Mouse (Mus musculus) thymus, adult 18-20 months (tissue): ENCODE data around the gene Tiam1.

Experiments
- DNase-seq, 2 experiments: peaks; one replicate each; pipeline ENCODE4 v3.0.0; 2022; ENCODE audit warnings: mixed read lengths in 2 of 2

The Tiam1 gene

DNA sequence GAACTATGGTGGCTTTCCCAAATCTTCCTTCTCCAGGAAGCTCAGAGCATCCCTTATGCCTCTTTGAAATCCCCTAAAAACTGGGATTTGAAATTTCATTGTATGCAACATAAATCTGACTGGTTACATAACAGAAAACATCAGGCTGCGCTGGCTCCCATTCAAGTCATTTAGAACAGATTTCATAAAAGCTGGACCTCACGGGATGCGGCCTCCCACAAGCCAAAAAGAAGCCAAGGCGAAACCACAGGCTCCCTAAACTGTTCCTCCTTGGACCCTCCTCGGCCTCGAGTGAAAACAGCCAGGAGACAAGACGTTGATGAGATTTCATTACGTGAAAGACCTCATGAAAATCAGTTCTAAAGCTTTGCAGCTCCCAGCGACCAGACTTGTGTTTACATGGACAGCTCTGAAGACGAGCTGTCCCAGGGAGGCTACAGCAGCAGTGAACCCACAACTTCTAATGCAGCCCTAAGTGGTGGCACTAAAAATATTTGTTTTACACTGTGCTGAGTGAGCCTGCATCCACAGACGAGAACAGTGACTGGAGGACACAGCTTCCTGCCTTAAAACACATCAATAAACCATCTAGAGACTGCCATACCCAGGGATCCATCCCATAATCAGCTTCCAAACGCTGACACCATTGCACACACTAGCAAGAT lies 96.9 kb downstream of the Tiam1 start:
- no peak for DNase-seq

DNA sequence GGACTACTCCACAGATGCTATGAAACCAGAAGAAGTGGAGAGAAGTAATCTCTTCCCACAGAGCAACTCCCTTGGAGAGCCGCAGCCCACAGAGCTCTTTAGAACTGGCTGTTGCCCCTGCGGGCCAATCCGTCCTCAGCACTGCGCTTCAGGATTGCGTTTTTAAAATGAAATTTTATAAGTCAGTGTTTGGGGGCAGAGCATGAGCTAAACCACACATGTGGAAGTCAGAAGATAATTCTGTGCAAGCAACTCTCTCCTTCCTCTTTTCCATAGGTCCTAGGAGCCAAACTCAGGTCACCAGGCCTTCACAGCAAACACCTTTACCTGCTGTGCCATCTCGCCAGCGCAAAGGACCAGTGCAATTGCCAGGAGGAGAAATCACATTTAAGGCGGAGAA lies 98.0 kb downstream of the Tiam1 start:
- no peak for DNase-seq

DNA sequence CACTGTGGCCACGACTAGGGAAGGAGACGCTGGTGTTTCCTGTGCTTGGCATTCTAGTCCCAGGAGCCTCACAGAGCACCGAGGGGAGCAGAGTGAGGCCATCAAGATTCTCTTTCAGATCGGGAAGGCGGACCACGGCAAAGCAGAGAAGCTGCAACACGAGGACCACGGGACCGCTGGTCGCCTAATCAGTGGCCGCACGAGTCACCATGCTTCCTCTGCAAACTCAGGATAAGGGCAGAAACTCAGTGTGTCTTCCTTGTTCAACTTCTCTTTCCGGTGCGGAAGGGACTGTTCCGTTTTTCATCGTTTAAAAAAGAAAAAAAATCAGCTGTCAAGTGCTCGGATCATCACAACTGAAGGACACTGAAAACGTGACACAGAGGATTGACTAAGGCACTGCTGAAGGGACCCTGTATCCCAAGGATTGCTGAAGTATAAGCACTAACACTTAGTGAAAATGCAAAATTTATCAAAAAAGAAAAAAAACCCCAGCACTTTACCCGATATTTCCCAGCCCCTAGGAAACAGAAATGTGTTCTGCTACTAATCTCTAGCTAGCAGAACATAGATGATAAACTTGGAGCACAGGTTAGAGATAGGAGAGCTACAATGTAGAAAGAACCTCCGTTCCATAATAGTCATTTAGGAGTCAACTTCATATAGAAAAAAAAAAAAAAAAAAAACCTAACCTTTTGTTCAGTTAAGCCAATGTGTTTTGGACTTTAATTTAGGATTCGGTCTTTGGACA lies 99.4 kb downstream of the Tiam1 start:
- no peak for DNase-seq

DNA sequence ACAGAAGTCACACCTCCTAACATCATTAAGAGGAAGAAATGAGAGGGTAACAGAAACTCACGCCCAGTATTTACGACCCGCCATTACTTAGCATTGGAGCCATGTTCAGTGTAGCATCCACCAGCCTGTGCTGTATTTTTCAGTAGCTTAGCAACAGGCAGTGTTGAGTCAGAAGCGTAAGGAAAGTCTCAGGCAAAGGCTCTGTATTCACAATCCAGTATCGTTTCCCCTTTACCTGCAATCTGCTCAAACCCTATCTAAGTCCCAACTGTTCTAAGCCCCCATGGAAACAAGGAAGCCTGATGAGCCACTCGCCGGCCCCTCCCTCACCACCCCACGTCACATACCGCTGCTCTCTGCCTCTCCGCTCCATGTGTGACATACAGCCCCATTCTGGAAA lies 100.7 kb downstream of the Tiam1 start:
- no peak for DNase-seq

DNA sequence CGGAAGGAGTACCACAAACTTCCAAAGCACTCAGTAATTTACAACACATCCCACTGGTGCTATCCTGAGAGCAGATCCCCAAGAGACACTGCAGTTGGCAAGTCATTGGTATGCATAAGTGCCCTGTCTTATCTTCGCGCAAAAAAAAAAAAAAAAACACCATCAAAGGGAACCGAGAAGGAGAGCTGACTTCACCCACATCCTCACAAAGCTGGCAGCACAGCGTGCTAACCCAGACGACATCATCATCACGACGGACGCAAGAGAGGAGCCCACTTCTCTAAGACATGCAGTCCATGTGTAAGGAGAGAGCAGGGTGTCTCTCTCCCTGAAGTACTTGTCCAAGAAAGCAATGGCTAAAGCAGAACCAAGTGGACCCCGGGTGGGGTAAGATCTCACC lies 101.2 kb downstream of the Tiam1 start:
- DNase-seq, result no peak

DNA sequence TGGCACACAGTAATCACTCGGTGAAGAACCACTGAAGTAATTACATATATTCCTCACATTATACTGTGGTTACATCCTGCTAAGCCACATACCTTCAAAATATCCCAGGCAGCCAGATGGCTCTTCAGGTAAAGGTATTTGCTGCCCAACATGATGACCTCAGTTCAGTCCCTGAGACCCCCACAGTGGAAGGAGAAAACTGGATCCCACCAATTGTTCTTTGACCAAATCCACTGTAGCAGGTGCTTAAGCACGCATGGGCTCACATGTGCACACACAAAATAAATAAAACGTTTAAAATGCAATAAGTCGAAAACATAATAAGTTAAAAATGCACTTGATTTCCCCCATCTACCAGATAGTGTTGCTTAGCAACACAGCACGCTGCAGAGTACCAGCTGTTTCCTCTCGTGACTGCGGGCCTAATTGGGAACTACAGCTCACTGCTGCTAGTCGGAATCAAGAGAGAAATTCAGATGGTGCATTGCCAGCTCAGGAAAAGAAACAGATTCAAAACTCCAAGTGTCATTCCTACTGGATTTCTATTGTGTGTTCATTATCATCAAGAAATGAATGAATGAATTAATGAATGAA lies 102.7 kb downstream of the Tiam1 start:
- peak in 1 of 2 experiments; percentile 33 for DNase-seq

DNA sequence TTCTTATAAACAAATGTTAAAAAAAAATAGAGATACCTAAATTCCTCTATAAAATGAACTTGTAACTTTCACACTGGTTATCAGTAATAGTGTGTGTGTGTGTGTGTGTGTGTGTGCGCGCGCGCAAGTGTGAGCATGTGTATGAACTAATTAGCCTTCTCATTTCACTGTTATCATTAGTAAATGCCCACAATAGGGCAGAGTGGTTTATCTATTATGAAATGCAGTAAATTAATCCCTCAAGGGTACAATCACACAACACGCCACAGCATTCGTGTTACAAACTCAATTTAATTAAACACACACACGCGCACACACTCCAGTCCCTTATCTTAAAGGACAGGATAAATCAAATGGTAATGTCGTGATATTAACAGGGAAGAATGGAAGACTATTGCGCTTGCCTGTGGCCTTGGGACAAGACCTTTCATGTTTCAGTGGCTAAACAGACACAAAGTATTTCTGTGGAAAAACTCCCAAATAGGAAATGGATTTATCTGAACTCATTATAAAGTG lies 107.9 kb downstream of the Tiam1 start:
- no peak for DNase-seq

DNA sequence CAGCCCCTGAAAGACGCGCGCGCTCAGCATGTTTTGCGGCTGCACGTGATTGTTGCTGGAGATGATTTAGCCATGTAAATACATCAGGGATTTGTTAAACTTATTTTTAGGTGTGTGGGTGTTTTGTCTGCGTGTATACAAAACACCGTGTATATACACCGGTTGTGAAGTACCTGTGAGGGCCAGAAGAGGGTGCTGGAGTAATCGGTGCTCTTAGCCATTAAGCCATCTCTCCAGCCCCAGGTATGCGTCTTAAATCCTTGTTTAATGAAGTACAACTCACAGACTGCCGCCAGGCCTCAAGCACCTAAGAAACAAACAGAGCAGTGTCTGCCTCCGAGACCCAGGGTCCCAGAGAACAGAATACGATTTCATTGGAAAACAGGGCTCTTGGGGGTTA lies 113.2 kb downstream of the Tiam1 start:
- DNase-seq, result no peak

DNA sequence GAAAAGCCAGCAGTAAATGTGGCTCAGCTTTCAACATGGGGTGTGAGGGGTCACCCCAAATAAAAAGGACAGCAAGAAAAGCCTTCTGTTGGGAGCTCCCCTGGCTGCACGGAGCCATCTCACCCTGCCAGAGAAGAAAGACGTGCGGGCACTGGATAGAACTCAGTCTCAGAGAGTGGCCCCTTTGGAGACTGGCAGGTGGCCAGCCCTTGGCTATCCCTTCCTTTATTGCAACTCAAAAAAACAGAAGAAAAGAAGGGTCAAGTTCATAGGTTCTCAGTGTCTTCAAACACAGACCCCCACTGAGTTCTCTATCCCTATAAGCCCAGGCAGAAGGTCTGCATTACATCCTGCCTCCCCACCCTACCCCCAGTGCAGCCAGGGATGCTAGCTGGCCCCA lies 115.7 kb downstream of the Tiam1 start:
- DNase-seq, result no peak

DNA sequence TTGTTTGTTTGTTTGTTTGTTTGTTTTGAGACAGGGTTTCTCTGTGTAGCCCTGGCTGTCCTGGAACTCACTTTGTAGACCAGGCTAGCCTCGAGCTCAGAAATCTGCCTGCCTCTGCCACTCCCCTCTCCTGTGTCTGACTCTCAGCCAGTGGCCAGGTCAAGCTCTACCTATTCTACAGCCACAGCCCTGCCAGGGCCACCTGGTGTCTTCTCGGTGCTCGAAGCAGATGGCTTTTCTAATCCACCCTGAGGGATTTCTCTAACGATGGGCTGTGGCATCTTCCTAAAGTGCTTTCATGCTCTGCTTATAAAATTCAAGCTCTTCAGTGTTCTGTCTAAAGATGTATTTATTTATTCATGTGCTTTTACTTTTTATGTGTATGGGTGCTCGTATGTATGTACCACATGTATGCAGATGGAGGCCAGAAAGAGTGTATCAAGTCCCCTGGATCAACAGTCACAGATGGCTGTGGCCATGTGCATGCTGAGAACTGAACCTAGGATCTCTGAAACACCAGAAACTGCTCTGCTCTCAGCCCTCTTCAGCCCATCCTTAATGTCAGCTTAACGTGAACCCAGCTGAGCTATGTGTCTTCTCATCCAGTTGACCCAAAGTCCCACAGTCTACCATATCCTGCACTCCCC lies 117.9 kb downstream of the Tiam1 start:
- no peak for DNase-seq

DNA sequence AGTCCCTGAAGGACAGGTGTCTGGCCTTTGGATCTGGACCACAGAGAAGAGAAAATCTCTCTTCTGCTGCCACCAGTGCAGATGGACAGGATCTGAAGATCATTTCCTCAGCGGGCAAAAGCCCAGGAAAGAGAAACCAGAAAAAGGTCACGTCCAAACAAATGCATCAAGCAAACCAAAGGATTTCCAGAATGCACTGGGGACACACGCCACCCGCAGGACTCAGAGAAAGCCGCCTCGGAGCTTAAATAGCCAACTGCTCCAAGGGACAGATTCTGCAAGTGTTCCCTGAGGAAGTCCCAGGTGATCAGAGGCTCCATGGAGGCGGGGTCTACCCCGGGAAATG lies 119.9 kb downstream of the Tiam1 start:
- DNase-seq, result no peak

DNA sequence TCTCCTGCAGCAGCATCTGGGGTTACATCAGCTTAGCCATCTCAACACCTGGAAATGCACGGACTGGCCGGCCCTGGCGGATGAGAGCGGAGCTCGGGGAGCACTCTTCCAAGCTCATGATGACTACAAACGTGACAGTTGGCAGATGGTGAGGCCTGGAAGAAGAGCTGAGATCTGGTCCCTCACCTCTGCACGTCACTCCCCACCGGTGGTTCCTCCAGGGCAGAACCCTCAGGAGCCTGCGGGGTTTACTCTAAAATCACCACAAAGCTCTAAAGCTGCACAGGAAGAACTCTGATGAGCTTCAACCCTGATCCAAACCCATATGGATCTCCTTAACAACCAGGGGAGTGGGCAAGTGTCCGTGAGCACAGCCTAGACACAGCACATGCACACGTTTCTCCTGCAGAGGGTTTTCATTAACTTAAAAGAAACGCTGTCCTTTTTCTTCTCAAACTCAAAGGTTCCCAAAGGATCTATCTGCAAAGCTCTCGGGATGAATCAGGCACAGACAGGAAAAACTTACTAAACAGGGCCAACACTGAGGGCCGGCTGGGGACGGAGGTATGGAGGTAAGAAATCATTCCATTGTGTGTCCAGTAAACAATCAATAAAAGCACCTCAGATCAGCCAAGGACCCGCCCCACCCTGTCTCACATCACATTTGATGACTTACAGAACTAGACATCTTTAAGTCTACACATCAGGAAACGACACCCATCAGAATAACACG lies 120.5 kb downstream of the Tiam1 start:
- no peak for DNase-seq

DNA sequence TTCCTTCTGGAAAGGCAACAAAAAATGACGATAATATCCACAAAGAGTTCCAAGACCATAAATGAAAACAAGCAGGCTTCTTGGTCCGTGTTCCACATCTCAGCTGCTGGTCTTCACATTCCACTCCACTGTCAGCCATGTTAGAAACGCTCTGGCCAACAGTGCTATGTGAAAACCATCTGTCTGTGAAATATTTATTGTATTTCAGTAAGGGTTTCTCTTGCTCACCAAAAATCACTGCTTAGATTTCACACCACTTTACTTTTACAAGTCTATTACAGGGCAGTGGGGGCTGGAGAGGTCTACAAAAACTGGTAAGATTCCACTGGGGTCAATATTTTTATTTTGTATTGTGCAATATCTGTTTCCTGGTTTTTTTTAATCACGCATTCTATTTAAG lies 127.5 kb downstream of the Tiam1 start:
- no peak for DNase-seq

DNA sequence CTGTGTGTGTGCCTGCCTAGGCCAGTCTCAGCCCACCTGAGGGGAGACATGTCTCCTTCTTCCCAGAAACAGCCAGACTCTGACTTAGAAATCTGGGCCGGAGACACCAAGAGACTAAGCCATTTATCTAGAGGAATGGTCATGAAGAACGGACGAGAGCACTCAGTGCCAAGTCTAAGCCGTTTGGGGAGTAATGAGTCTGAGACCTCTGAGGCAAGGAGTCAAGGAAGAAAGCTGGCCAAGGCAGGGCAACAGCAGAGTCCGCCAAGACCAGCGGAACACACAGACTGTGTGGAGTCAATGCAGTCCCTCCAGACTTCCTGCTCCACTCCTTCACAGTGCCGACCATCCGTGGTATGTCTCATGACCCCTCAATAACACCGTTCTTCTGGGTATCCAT lies 129.0 kb downstream of the Tiam1 start:
- no peak for DNase-seq

DNA sequence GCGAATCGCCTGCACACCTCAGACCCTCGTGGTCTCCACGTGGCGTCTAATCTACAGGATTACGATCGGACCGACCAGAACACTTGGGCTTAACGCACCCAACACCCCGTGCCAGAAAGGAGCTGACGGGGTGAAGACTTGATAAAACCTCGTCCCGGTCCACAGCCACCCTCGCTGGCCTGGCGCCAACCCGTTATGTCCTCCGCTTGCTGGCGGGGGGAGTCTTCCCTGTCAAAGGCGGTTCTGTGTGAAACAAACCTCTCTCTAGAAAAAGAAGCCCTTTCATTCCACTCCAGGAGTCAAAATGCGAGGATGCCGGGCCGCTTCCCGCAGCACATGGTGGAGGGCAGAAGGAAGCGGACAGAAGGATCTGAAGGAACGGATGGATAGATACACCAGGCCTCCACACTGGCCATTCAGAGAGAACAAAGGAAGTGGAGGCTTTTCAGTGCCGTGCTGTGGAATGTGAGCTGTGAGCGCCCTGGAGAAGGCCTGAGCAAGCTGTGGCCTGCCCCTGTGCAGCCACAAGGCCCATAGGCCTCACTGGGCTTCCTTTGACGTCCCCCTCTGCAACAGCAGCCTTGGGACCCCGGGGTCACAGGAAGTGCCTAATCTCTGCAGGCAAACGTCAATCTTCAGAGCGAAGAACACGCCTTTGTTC lies 131.9 kb downstream of the Tiam1 start:
- DNase-seq, result no peak

DNA sequence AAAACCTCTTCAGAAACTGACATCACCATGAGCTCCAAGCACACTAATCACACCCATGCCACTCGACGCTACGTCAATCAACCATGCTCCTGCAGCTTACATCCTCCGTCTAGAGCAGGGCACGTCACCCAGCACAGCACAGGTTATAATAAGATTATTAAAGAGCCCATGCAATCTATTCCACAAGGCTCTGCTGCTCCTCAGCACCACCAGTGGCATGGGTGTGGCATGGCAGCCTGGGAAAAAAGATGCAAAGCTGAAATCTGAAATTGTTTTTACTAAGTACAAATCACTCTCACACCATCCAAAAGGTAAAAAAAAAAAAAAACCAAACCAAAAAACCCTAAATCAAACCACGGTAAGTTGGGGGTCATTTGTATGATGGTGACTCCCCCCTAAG lies 135.1 kb downstream of the Tiam1 start:
- no peak for DNase-seq

DNA sequence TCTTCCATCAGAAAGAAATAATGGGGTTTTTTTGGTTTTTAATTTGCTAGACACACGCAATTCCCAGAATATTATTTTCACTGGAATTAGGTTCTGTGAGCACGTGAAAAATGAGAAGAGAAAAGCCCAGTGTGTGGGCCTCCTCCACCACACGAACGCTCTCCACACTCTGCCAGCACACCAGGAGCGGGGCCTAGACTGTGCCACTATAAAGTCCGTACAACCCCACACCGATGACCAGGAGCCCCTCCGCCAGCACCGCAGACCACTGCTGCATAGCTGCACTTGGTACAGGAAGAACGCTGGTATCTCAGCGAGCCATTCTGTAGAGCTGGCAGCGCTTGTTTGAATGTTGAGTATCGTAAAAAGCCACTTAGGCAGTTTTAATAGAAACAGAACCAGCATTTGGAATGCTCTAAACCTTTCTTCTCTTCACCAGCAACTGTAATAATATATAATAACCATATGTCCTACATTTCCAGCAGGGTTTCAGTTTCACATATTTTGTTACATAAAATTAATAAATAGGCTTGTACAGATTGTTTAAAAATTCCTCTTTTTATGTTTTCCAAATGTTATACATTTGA lies 136.1 kb downstream of the Tiam1 start:
- no peak for DNase-seq

DNA sequence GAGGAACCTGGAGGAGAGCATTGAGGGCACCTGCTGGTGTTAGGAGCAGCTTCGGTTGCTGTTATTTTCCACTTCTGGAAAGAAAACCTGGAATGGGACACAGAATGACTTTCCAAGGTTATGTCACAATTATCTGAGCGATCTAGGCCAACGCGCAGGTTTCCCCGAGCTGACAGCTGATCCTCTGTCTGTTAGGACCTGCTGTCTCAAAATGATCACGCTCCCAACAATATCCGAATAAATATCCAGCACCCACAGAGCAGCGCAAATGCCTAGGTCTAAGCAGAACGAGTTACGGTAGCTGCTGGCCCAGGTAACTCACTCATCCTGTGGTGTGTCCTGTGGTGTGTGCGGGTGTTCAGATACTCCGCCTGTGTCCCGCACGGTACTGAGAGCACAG lies 140.0 kb downstream of the Tiam1 start:
- no peak for DNase-seq

DNA sequence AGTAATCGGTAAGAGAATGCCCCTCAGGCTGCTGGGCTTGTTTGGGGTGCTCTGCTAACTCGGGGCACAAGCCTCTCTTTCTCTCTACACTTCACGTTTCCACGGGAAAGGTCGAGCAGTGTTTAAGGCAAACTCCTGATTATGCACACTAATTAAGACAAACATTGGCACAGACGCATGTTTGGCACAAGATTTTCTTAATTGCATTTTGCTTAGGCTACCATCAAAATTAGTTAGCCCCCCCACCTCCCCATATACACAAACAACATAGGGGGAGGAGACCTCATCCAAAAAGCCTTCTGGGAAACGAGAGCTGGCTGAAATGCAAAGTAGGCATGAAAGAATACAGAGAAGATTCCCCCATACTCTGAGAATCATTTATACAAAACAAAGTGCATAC lies 148.4 kb downstream of the Tiam1 start:
- no peak for DNase-seq

DNA sequence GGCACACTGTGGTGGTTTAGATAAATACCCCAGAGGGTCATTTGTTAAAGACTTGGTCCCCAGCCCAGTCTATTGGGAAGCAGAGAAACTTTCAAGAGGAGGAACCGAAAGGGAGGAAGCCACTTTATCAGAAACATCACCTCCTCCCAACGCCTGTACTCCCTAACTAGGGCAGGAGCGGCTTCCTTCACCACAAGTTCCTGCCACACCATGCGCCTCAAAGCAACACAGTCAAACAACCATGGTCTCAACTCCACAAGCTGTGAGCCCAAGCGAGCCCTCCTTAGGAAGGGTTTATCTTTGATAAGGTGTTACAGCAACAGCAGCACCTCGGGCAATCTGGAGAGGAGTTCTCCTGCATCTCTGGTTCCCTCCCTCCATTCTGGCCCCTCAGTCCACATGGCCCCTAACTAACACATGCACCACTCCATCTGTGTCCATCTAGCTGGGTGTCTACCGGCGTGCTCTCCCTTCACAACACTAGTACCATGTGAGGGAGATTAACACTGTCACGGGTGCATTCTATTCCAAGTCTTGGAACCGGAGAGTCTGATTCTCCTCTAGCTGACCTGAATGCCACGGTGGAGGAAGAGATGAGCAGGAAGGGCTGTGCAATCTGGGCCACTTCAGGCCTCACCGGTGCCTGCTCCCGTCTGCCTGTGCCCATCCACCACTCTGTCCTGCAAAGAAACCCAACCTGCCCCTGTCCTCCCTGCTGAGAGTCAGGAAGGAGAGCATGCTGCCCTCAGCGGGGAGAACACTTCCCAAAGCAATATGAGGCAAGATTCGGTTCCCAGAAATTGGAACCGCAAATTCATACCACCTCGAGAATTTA lies 149.4 kb downstream of the Tiam1 start:
- peak; percentile 63 to 77 for DNase-seq

DNA sequence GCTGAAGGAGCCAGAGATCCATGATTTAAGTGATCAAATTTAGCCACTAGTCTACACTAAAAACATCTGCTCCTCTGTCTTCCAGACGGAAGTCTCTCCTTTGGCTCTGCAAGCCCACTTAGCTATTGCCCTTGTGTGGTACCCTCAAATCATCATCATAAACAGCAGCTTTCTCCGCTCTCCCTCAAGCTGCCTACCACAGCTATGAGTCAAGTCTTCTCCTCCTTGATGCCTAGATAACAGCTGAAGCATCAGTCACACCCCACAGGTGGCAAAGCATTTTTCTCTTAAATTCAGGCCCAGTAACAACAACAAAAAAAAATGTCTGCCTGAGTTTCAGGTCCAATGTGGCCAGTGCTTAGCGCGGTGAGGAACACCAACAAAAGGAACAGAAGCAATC lies 150.1 kb downstream of the Tiam1 start:
- DNase-seq, result peak in 1 of 2 experiments; percentile 48
